Mouse (Mus musculus): ENCODE measurements around the gene Slc15a1.

The Slc15a1 gene

DNA sequence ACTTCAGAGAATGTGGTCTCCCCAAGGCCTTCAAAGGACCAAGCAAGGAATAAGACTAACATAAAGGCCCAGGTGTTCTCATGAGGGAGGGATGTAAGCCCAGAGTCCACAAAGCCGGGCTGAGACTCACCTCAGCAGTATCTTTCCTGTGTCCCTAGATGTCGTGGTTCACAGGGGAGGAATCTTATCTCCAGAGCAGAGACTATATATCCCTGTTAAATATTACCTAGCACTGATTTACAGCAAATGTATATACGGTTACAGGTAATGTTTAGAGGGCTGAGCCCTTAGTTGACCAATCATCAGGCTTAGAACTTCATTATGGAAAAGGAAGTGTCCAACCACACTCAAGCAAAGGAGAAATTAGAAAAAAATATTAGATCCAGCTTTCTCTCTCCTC is 11.3 kb downstream of the Slc15a1 start:
- DNase-seq (ENCODE audit: low spot score in 2 of 2): no peak

- DNase-seq (ENCODE audit: low spot score in 2 of 2): no peak
Measured at GRCm38 (mm10) chr14:121492328-121492727, 12.7 kb downstream of the Slc15a1 start.

- DNase-seq (ENCODE audit: low spot score in 2 of 2): no peak
Measured at GRCm38 (mm10) chr14:121485722-121486121, 19.3 kb downstream of the Slc15a1 start.

DNA sequence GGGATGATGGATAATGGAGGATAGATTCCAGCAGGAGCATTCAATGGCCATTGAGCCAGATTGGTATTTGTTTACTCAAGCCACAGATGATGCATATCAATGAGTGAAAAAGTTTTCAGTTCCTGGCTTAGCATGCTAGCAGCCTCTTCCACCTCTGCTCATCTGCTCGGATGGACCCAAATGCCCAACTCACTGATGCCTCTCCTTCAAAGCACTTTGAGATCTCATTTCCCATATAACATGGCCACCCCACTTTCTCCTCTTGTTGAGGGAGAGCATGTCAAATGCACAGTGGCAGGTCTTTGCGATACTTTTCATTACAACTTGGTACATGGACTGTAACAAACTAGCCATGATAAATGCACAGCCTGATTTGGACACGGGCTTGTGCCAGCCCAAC is 20.6 kb downstream of the Slc15a1 start:
- DNase-seq (ENCODE audit: low spot score in 2 of 2): no peak

DNA sequence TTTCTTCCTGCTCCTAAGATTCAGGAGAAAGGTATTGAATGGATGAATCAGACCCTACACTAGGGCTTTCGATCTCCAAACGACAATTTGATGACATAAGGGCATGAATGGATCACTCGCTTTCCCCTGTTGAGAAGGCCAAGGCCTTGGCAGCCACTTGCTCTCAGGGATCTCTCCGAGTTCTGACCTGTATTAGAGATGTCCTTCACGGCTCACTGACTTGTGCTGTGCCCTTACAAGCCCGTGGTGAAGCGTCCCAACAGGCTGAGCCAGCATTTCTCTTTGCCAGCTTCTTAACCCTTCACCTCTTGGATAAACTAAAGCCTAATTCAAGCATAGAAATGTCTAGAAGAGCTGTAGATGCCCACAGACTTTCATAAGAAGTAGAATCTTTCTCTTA is 22.9 kb downstream of the Slc15a1 start:
- no peak for DNase-seq (ENCODE audit: low spot score in 2 of 2)

DNA sequence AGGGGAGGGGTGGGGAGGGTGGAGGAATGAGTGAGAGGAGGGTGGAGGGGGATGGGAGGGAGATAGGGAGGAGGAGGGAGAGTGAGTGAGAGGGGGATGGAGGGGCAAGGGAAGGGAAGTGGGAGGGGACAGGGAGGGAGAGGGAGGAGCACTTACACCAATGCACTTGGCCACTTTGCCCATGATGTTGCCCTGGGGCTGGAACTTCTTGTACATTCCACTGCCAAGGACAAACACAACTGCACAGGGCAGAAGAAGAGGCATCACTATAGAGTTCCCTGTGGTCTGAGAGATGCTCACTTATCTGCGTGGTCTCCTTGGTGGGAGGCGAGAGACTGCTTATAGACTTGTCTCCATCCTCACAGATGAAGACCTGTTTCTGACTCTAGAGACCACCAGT is 23.5 kb downstream of the Slc15a1 start:
- no peak for DNase-seq (ENCODE audit: low spot score in 2 of 2)

DNA sequence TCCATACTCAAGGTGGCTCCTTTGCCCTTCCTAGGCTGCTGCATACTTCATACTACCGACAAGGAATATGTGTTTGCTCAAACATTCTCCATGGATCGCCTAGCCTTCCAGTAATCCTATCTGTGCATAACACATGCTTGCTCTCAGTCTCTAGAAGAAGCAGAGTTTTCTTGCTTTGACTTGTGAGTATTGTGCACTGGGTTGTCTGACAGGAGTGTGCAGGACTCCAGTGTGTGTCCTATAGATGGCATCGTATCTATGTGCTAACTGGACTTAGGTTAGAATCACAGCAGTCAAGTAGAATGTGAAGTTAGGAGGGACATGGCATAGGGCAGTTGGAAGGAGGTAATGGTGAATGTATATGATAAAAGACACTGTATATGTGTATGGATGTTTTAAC is 26.0 kb downstream of the Slc15a1 start:
- no peak for DNase-seq (ENCODE audit: low spot score in 2 of 2)

DNA sequence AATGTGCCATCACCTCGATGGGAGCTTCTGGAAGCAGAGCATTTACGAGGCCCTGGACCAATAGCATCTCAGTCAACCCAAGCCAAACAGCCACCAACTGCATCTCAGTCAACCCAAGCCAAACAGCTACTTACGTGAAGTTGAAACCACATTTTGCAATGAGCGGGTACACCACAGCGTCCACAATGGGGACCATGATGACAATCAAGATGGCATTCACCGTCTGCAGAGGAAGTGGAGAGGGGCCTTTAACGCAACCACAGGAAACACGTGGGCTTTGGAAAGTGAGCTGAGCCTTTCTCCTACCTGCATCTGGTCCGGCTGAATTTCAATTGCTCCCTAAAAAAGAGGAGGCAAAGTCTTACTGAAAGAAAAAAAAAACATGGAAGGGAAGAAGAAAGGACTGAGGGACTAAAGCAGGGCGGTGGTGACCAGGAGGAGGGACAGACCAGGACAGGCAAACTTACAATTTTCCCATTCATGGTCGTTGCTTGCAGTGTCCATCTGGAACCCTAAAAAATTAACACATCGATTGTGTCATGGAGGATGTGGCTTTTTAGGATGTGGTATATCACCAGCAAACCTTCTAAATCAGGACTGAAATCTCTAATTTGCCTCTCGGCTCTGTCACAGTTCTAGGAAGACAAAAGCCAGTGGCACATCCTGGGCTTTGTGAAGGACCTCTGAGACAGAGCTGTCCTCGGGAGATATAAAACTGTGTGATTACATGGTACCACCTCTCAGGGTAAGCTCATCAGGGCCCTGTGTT is 26.9 kb downstream of the Slc15a1 start:
- no peak for DNase-seq (ENCODE audit: low spot score in 2 of 2)

DNA sequence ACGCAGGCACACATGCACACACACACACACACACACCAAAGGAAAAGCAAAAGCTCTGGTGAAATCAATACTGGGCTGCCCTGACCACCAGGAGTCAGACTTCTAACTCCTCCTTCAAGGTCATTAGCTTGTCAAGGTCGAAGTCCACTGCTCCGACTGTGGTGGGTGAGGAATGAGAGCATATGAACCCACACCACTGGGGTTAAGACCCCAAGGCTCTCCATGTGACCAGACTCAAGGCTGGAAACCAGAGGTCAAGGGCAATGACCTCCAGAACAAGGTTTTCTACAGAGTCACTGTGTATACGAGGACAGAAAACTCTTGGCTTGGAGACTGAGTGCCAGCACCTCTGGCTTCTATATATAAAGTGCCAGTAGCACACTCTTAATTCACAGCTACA is 31.2 kb downstream of the Slc15a1 start:
- no peak for DNase-seq (ENCODE audit: low spot score in 2 of 2)

- no peak for DNase-seq (ENCODE audit: low spot score in 2 of 2)
Measured at GRCm38 (mm10) chr14:121471545-121472121, 33.4 kb downstream of the Slc15a1 start.

- no peak for DNase-seq (ENCODE audit: low spot score in 2 of 2)
Measured at GRCm38 (mm10) chr14:121469601-121470000, 35.5 kb downstream of the Slc15a1 start.

DNA sequence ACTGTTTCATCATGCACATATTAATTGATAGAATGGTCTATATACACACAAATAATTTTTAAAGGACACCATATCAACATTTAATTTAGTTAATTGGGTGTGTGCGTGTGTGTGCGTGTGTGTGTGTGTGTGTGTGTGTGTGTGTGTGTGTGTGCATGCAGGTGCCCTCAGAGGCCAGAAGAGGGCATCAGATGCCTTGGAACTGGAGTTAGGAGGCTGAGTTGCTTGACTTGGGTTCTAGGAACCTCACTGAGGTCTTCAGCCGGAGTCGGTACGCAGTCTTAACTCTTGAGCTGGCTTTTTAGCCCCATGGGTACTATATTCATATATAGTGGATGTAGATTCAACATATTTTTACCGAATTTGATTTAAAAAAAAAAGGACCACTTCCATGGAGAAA is 37.4 kb downstream of the Slc15a1 start:
- no peak for DNase-seq (ENCODE audit: low spot score in 2 of 2)

DNA sequence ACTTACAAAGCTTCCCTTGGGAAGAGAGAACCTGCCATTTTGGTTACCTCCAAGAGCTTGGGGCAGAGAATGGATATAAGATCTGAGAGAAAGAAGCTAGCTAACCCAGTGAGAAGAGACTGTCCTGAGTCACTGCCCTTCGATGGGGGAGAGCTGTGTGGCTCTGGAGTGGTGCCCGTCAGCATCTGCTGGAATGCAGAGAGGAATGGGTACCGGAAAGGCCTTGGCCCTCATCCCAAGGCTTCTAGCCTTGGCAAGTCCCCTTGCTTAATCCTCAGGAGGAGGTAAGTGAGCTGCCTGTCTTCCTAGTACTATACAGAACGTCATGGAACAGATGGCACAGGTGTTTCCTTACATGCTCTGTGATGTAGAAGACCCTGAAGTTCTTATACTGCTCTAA is 38.6 kb downstream of the Slc15a1 start:
- DNase-seq (ENCODE audit: low spot score in 2 of 2): no peak

- DNase-seq (ENCODE audit: low spot score in 2 of 2): no peak
Measured at GRCm38 (mm10) chr14:121464318-121464717, 40.7 kb downstream of the Slc15a1 start.

- DNase-seq (ENCODE audit: low spot score in 2 of 2): no peak
Measured at GRCm38 (mm10) chr14:121462756-121463155, 42.3 kb downstream of the Slc15a1 start.

DNA sequence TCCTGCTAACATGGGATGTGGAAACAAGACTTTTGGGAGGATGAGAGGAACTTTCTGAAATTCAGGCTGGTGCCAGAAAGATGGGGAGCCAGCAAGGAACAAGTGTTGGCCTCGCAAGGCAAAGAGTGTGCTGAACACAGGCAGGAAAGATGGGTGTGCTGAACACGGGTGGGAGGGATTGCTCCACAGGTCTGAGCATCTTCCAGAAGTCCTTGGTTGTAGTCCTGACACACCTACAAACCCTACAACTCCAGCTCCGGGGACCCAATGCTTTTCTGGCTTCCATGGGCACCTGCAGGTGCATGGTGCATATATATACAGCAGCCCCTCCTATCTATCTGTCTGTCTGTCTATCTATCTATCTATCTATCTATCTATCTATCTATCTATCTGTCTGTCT is 44.1 kb downstream of the Slc15a1 start:
- no peak for DNase-seq (ENCODE audit: low spot score in 2 of 2)

DNA sequence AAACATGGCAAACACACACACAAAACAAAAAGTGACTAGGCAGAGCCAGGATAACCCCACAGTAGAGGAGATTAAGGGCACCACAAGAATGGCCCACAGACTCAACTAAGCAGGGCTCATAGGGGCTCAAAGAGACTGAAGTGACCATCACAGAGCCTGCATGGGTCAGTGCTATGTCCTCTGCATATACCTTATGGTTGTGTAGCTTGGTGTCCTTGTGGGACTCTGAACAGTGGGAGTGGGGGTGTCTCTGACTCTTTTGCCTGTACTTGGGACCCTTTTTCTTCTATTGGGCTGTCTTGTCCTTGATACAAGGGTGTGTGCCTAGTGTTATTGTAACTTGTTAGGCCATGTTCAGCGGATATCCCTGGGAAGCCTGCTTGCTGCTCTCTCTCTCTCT is 46.5 kb downstream of the Slc15a1 start:
- no peak for DNase-seq (ENCODE audit: low spot score in 2 of 2)

DNA sequence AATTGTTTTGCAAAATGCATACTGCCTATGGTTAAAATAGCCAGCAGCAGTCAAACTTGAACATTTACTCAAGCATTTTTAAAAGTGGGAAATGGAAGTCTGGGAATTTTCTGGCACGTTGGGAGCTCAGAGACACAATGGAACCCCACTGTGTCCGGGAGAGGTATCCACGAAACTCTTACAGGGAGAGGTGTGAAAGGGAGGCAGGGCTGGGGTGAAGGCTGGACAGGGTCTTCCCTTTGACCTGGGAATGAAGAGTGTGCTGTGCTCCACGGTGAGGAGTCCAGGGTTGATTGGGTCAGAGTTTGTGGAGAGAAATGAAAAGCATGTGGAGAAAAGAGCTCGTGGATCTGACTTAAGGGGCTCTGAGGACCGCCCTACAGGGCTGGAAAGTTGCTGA is 47.5 kb downstream of the Slc15a1 start:
- no peak for DNase-seq (ENCODE audit: low spot score in 2 of 2)

- no peak for DNase-seq (ENCODE audit: low spot score in 2 of 2)
Measured at GRCm38 (mm10) chr14:121456416-121457285, 48.4 kb downstream of the Slc15a1 start.

DNA sequence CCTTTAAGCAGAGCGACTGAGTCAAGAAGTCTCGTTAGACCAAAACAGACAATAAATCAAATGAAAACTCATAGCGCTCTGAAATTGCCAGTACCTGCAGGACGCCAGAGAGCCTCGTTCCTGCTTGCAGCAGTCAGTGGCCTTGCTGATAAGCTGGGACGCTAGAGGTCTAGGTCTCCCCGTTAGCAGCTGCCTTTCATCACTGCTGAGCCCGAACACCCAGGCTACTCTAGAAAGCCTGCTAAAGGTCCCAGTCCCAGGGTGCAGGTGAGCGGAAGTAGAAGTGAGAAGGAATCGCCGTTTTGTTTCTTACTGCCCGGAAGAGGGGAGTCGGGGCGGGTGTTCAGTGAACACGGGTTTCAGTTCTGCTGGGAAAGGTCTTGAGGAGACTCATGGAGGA is 49.1 kb downstream of the Slc15a1 start:
- DNase-seq (ENCODE audit: low spot score in 2 of 2): no peak

DNA sequence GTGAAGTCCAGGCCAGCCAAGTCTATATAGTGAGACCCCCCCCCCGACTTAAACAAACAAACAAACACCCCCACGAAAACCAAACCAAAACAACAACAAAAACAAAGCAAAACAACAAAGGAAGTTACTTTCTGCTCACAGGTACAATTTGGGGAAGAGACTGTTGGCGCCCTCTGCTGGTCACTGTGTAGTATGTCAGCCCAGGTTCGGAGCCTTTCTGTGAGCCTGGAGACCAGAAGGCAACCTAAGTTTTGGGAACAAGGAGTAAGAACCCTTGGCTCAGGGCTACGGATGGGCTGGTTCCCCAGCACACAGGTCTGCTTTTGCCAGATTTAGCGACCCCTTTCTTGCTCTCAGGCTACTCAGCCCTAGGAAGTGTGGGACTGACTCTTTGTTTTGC is 49.5 kb downstream of the Slc15a1 start:
- DNase-seq (ENCODE audit: low spot score in 2 of 2): peak; percentile 75 to 77

- DNase-seq (ENCODE audit: low spot score in 2 of 2): no peak
Measured at GRCm38 (mm10) chr14:121453130-121453529, 51.9 kb downstream of the Slc15a1 start.

DNA sequence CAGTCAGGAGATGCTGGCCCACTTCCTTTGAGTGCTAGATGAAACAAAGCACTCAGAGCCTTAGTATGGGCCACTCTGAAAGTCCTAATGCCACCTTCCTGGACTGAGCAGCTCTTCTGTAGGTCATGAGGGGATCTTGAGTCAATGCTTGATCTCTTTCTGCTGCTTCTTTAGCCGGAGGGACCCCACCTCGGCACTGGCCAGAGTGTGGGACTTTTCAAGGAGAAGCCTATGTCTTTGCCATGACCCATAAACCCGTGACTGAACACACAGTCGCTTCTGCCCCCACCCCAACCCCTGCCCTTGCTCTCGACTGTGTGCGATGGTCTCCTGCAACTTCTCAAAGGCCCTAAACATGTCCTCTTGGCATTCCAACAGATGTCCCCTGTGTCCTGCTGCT is 52.8 kb downstream of the Slc15a1 start:
- no peak for DNase-seq (ENCODE audit: low spot score in 2 of 2)

Data from right cerebral cortex, adult 2 months (tissue).